Mouse (Mus musculus): ENCODE data around the gene Disp3.
A peak's percentile ranks its signal among the peaks of the same experiment; 100 is the strongest.

Disp3 gene

DNA sequence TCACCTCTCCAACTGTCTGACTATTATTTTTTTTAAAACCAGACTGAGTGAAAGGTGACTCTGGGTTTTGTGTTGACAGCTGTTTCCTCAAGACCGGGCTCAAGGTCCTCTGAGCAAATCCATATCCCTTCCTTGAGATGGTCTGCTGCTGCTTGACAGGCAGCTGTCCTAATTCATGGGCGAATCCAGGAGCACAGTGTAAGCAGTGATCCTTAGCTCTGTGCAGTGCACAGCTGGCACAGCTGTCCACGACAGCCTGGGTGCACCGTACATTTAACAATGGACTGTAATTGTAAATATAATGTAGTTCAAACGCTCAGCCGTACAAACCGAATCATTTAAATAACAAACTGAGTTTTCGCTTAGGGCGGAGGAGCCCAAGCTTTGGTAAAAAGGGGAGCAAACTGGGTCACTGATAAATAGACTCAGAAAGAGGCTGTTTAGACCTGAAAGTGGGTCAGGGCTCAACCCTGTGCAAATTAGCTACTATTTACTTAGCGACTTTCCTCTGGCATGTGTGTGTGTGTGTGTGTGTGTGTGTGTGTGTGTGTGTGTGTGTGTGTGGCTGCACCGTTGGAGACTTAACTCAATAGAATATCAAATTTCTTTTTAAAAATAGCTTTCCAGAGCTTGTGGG is 72.4 kb downstream of the Disp3 start:
- DNase-seq: no peak

DNA sequence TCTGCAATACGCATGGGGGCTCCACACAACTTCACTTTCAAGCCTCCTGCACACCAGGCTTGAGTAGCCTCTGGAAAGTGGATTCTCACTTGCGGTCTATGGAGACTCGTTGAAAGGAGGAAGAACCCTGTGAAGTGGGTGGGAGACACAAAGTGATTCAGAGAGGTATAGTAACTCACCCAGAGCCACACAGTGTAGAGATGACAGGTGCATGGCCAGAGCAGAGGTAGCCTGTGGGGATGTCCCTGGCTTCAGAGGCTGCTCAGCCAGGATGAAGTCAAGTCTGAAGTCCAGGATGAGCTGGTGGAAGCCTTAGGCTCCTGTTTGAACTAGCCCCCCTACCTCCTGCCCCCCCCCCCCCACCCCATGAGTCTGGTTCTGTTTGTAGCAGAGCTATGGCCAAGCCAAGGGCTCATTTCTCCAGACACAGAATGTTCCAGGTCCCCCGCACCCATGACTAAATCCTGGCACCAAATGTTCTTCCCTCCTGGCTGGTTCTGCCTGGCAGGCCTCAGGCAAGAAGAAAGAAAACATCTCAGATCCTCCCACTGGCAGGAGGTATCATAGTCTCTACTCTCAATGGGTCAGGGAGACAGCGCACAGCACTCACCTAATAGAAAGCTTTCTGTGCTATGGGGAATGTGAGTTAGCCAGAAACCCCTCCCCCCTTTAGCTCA is 73.2 kb downstream of the Disp3 start:
- peak in 1 of 2 experiments; percentile 14 for DNase-seq

DNA sequence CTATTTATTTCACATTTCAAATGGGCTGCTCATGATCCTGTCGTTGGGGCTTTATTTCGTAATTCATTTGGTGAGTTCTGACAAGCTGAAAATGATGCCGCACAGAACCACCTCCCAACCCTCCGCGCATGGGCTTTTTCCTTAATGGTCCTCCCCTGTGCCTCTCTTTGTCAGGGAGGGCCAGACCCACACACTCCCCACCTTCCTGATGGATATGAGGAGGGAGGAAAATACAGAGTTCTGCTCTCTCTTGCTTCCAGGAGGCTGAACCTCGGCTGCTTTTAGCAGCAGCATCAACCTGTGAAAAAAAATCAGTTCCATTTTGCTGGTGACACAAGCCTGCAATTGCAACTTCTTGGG is 82.9 kb downstream of the Disp3 start:
- no peak for DNase-seq

DNA sequence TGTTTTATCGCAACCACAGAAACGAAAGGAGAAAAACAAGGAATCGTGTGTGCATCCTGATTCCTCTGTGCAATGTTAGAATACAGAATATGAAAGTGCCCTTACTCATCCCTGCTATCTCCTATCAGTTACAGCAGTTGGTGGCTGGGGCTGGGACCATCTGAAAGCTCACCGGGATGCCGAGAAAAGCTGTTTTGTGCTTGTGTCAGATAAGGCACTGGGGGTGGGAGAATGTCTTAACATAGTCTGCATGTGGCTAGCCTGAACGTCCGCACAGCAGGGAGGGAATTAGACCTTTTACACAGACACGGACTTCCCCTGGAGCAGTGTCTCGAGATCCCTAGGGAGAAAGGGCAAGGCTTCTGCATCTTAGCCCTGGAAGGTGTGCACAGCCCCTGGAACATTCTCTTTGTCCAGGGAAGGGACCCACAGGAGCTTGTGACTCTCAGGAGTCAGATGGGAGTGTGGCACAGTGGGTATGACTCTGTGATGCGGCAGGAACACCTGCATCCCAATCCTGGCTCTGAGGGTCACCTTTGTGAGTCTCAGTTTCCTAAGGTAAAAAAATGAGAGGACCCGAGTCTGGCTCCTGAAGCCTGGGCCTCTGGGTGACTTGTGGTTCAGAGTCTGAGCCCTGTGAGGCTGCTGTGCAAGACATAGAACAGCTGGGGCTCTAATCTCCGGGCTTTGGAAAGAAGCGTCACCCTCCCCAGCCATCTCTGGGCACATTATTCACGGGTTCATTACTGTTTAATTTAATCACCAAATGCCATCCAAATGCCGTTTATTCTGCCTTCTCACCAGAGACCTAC is 83.5 kb downstream of the Disp3 start:
- no peak for DNase-seq

DNA sequence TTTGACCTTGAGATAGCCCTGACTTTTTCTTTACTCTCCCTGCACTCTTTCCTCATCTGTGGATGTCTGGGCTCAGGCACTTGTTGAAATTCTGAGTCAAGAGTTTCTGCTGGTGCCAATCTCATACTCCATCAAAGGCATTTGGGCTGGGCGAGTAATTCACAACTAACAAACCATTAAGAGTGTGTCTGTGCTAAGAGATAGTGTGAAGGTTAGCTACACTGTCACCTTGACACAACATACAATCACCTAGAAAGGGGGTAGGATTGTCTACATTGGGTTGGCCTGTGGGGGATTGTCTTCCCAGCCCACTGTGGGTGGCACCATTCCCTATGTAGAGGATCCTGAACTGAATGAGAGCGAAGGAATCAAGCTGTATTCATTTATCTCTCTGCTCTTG is 84.2 kb downstream of the Disp3 start:
- DNase-seq: no peak

DNA sequence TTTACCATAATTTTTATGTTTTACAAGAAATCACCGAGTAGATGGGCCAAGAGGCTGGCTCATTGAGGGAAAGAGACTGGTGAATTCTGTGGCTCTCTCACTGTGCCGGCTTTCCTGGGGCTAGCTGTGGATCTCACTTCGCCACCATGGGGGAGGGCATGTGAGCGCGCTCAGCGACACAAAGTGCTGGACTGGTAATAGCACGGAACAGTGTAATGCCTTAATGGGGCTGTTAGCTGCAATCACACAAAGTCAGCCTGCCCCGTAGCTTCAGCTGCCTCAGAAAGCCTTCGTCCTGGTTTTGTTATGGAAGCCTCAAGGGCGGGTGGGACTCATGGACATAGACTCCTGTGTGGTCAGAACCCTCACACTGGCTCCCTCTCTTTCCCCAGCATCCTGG is 89.0 kb downstream of the Disp3 start:
- DNase-seq: no peak

DNA sequence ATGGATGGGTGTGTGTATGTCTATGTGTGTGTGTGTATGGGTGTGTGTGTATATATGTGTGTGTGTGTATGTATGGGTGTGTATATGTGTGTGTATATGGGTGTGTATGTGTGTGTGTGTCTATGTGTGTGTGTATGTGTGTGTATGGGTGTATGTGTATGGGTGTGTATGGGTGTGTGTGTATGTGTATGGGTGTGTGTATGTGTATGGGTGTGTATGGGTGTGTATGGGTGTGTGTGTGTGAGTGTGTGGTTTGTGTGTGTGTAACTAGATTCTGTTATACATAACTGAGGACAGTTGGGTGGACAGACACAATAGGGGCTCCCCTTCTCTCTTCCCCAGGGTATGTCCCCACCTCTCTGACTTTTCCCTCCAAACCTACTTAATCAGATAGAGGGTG is 93.4 kb downstream of the Disp3 start:
- DNase-seq: no peak

DNA sequence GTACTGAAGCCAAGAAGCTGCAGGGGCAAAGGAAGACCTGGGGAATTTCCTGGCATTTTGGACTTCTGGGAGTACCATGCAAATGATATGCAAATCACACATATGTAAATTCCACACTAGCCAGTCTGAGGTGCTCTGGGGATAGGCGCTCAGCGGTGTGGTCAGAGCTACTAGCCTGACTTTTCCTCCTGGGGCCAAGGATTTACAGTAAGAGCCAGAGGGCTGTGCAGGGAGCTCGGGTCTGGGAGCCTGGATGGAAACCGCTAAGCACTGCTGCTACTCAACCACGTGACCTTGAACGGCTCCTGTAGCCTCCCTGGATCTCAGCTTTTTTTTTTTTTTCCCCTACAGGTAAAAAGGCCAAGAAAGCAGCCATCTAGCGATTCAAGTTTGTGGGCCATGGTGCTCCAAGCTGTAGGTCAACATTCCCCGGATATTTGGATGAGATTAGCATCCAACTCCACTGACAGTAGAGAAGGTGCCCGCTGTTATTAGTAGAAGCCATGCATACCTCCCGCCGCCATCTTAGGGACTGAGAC is 95.0 kb downstream of the Disp3 start:
- no peak for DNase-seq
